Mouse (Mus musculus) bone marrow, adult 2 months (tissue): ENCODE data around the gene Git2. TPM values are rescaled to one million over a fixed set of nuclear protein-coding genes. Genes with fewer than 3 reads are reported as not detected.
A peak's percentile ranks its signal among the peaks of the same experiment; 100 is the strongest.

ENCODE experiments used
- H3K27ac ChIP-seq: fragments of 200-500 bp; 2 replicates; pipeline ENCODE4 v1.5.1; 2012; ENCODE audit warnings: low read depth, mild to moderate bottlenecking, control low read depth, inconsistent platforms, low read length; ENCODE audit not compliant: control insufficient read depth, poor library complexity, insufficient read depth
- H3K4me1 ChIP-seq: fragments of 200-500 bp; 2 replicates; pipeline ENCODE4 v1.6.1; 2011; ENCODE audit warnings: low read length; ENCODE audit not compliant: control insufficient read depth, insufficient read depth
- H3K4me3 ChIP-seq: fragments of 200-500 bp; replicated peaks from 2 replicates; pipeline ENCODE3; 2011; ENCODE audit warnings: mild to moderate bottlenecking, low read depth, low read length, control low read depth; ENCODE audit not compliant: control insufficient read depth
- CTCF ChIP-seq: fragments of 200-500 bp; IDR thresholded peaks from 2 replicates; pipeline ENCODE4 v1.5.1; 2011; ENCODE audit warnings: low read length, control low read depth; ENCODE audit not compliant: control insufficient read depth, insufficient read depth
- POLR2A ChIP-seq: fragments of 200-500 bp; IDR thresholded peaks from 2 replicates; pipeline ENCODE4 v1.6.1; 2011; ENCODE audit warnings: low read depth, mild to moderate bottlenecking, control low read depth, low read length, borderline replicate concordance; ENCODE audit not compliant: control insufficient read depth
- WGBS: fragments of 180-500 bp; shearing (Covaris S2); methylation state at CpG from one replicate; pipeline ENCODE4 v1.1.7; 2018; 5-methylcytosine and 5-hydroxymethylcytosine counted together
- polyA plus RNA-seq: library from polyadenylated mRNA; stranded (reverse); fragments of >200 nt; gene quantifications from 2 replicates; pipeline ENCODE4 v1.2.4, GENCODE M21; 2011; ENCODE audit warnings: low replicate concordance; ENCODE audit not compliant: missing spikeins, insufficient read depth, insufficient read length

Git2 gene
- polyA plus RNA-seq, 1 experiment, result 52.4 TPM

DNA sequence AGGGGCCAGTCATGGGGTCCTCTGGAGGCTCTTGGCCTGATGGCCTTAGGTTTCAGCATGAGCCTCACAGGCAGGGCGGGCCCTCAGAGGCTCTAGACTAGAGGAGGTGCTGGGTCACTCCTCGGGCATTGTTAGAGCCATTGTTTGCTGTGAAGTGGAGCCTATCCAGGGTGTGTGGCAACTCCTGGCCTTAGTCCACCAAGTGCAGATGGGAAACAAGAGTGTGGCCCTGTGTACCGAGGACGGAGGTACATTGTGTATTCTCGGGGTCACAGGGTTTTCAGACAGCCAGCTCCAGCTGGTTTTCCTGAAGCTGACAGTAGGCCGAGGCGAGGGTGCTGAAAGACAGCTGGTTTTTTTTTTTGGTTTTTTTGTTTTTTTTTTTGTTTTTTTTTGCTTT, 18.0 kb upstream of the Git2 start:
- Histone ChIP-seq H3K4me1 (no peaks in the 10 kb centered on the region), H3K27ac (no peak overlapping the region), H3K4me3 (no peak overlapping the region)
- TF ChIP-seq POLR2A (no peak), CTCF (no peak)
- WGBS, result 85% methylated on average over 7 of the region's 7 CpGs

DNA sequence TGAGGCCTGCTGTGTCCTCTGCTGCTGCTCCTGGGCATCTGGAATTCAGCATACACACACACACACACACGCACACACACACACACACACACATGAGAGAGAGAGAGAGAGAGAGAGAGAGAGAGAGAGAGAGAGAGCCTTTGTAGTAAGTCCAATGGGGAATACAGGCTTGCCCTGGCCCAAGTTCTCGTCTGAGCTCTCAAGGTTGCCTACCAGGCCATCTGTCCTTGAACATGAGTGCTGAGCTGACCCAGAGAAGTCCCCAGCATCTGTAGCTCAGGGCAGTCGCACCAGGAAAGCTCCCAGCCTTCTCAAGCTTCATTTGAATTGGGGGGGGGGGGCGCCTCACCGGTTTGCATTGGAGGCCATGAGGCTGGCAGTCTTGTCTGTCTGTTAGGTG, 9.9 kb upstream of the Git2 start:
- Histone ChIP-seq H3K27ac (peak overlapping the region; percentile 54), H3K4me3 (no peak overlapping the region), H3K4me1 (peaks cover 23% of the 10 kb centered on the region)
- WGBS, result 6% methylated on average over 5 of the region's 5 CpGs
- TF ChIP-seq CTCF, result no peak
- no peak for TF ChIP-seq POLR2A

DNA sequence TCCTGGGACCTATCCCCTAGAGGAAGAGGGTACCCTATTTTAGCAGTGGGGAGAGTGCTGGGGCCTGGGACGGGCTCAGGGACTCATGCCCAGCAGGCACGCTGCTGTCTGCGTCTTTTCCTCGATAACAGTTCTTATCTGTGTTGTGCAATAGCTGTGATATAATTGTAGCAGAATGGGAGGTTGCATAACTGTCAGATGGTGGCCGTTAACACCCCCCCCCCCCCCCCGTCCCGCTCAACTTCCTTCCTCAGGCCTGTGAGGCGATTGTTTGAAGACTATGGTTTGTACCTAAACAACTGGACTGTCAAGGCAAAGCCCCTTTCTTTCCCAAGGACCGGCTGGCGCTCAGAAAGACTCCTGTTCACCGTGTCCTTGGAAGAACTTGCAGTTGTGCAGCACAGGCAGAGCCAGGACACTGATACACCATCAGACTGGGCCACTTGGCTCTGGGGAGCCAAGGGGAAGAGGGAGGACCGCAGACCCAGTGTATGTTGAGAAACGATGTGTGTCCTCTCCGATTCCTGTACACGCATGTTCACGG, 9.4 kb upstream of the Git2 start:
- no peak overlapping the region for H3K4me3 ChIP-seq
- TF ChIP-seq CTCF (no peak), POLR2A (no peak)
- H3K4me1 ChIP-seq, result peaks cover 27% of the 10 kb centered on the region
- peak overlapping the region; percentile 54 for H3K27ac ChIP-seq
- whole genome bisulfite sequencing, result 6% methylated on average over 16 of the region's 16 CpGs

DNA sequence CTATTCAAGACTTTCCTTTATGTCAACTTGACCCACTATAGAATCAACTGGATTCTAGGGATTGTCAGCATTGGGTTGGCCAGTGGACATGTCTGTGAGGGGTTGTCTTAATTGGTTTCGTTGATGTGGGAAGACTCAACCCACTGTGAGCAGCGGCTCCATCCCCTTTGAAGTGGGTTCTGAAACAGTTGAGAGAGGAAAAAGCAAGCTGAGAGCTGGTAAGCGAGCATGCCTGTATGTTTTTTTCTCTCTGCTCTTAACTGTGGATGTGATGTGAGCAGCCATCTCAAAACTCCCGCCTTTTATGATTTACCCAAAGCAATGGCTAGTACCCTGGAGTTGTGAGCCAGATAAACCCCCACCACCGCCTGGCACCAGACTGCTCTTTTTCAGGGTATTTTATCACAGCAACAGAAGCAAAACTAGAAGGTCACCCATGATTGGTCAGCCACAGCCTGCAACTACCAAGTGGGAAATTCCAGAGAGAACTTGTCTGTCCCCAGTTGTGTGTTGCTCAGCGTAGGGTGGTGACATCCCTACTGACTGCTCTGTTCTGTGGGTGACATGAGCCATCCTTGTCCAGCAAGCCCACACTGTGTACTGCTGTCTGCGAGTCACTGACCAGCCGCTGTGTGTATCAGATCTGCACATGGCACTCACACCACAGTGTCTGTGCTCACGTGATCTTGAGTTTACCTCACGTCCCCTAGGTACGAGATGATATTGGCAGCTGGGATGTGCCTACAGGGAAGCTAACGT, 8.3 kb upstream of the Git2 start:
- Histone ChIP-seq H3K4me1 (peaks cover 27% of the 10 kb centered on the region), H3K4me3 (no peak overlapping the region), H3K27ac (peak overlapping the region; percentile 1; the same call in 1 of the 2 replicates)
- WGBS, result 19% methylated on average over 12 of the region's 12 CpGs
- no peak for TF ChIP-seq POLR2A
- TF ChIP-seq CTCF, result no peak

DNA sequence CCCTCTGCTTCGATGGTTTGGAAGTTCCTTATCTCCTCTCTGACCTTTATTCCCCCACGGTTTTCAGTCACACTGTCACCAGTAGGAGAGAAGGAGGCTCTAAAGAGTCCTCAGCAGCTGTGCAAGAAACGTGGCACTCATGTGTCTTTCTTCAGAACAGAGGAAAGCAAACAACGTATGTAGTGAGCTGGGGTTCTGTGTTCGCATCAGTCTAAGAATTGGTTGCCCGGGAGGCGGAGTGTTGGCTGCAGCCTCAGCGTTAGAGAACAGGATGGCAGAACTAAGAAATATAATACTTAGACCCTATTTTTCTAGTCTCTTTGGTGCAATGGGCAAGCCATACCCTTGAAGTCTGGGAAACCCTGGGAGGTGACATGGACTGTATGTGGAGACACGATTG, 7.7 kb upstream of the Git2 start:
- 0 out of 2 replicates have a peak overlapping the region, but pooled peaks have one; percentile 10 for H3K27ac ChIP-seq
- no peak overlapping the region for H3K4me3 ChIP-seq
- WGBS, result 30% methylated on average over 9 of the region's 9 CpGs
- no peak for TF ChIP-seq POLR2A
- no peak for TF ChIP-seq CTCF
- H3K4me1 ChIP-seq, result peaks cover 28% of the 10 kb centered on the region

DNA sequence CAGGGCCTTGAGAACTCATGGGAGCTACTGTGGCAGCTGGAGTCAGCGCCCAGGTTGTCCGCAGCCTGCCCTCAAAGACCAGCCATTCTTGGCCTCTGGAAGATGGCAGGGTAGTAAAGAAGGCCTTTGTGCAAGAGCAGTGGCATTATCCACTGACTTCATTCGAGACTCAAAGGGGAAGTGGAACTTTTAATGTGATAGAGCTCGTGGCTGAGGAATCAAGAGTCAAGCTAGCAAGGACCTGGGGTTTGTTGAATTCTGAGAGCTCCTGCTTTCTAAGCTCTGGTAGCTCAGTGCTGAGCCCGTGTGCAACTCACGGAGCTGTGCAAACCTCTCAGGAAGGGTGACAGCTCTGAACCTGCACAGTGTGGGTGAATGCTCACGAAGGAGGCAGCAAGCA, 5.6 kb upstream of the Git2 start:
- H3K27ac ChIP-seq, result peak overlapping the region; percentile 62
- peaks cover 30% of the 10 kb centered on the region for H3K4me1 ChIP-seq
- no peak for TF ChIP-seq CTCF
- 0 out of 2 replicates have a peak, but pooled peaks have one; percentile 19 for TF ChIP-seq POLR2A
- H3K4me3 ChIP-seq, result no peak overlapping the region
- WGBS, result 22% methylated on average over 7 of the region's 7 CpGs

DNA sequence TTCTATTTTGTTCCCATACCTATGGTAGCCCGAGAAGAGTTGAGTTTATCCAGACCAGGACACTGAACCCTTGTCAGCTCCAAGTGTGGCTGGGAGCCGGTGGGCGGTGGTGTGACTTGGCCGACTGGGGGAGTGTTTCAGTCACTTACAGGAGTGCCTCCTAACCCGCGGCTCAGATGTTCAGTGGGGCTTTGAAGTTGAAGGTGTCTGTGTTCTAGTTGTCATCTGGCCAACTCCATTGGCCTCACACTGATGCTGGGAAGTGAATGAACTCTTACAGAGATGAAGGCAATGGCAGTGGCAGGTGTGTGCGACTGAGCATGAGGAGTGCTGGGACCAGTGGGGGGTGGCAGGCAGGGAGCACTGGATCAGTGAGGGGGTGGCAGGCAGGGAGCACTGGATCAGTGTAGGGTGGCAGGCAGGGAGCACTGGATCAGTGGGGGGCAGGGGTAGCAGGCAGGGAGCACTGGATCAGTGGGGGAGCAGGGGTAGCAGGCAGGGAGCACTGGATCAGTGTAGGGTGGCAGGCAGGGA, 4.7 kb upstream of the Git2 start:
- peaks cover 28% of the 10 kb centered on the region for H3K4me1 ChIP-seq
- H3K4me3 ChIP-seq, result no peak overlapping the region
- H3K27ac ChIP-seq, result peak overlapping the region; percentile 62; the same call in 1 of the 2 replicates
- TF ChIP-seq CTCF (no peak), POLR2A (no peak)
- 28% methylated on average over 7 of the region's 7 CpGs for WGBS

DNA sequence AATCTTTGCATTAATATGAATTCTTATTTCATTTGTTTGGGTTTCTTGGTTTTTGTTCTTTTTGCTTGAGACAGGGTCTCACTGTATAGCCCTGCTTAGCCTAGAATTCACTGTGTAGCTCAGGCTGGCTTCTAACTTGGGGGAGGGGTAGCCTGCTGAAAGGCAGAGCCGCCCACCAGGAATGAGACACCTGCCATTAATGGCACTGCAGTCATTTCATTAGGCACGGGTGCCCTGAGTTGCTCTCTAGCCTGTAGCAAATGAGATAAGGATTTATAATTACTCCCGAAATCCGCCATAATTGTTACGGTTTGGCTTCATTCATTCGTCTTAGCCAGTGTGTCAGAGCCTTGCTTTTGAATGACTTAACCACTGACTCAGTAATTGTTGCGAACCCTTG, 857 bp upstream of the Git2 start:
- Histone ChIP-seq H3K27ac (no peak overlapping the region), H3K4me1 (peaks cover 15% of the 10 kb centered on the region), H3K4me3 (peak overlapping the region; percentile 52)
- TF ChIP-seq CTCF (no peak), POLR2A (no peak)
- 10% methylated on average over 7 of the region's 7 CpGs for WGBS
